Mouse (Mus musculus) stomach, postnatal 0 days (tissue): ENCODE results near the gene Lypla2.

Source experiments
- CTCF ChIP-seq: IDR thresholded peaks from 2 replicates; pipeline ENCODE4 v1.5.1; 2016; ENCODE audit warnings: antibody characterized with exemption, low read depth, mild to moderate bottlenecking, moderate library complexity
- EP300 ChIP-seq: optimal IDR thresholded peaks from 2 replicates; pipeline ENCODE3; 2016; ENCODE audit warnings: antibody characterized with exemption

DNA sequence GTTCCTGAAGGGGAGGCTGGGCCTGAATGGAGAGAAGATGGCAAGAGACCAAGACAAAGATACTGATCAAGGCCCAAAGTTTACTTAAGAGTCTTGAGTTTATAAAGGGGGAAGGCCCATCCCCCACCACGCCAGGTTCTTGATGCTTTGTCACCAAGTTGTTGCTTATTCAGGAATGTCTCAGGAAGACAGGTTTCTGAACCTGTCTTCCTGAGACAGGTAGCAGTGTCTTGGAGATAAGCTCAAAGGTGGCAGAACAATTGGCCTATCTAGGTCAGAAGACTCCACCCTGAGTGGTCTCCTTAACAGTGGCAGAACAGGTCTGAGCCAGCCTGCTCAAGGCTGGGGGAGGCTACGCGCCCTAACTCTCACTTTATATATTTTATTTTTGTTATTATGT lies 45.6 kb downstream of the Lypla2 start:
- no peak for TF ChIP-seq CTCF
- no peak for TF ChIP-seq EP300
